Mouse (Mus musculus) kidney, adult 2 months (tissue): Measurements from ENCODE around the gene Cul9.

Source experiments
- CTCF ChIP-seq: fragments of 200-500 bp; conservative IDR thresholded peaks from 2 replicates; pipeline ENCODE4 v1.5.1; 2011; ENCODE audit warnings: low read depth, mild to moderate bottlenecking, control low read depth, low read length, moderate library complexity, mixed read lengths; ENCODE audit not compliant: insufficient read depth, insufficient read length
- POLR2A ChIP-seq: fragments of 200-500 bp; IDR thresholded peaks from one replicate; pipeline ENCODE4 v1.6.1; 2011; ENCODE audit warnings: low read depth, low read length, control low read depth

- TF ChIP-seq POLR2A (no peak), CTCF (no peak)
These were observed 40.1 kb upstream of the Cul9 start for GRCm38 (mm10) chr17:46586327-46586726.
